Mouse (Mus musculus) intestine, embryonic 15.5 days (tissue): ENCODE measurements around the gene Taf13. TPM values are rescaled to one million over a fixed set of nuclear protein-coding genes. Genes with fewer than 3 reads are reported as not detected.

Experiments used
- ATAC-seq: fragments of 200-750 bp; cut with Nextera tagmentation; 2 replicates; pipeline ENCODE4 v1.8.0; 2017; ENCODE audit warnings: moderate TSS enrichment, moderate library complexity
- H3K27ac ChIP-seq: fragments of 300-500 bp; sonication (generic); 2 replicates; pipeline ENCODE4 v1.5.1; 2015; ENCODE audit warnings: mild to moderate bottlenecking, inconsistent platforms
- H3K27me3 ChIP-seq: fragments of 300-500 bp; sonication (generic); replicated peaks from 2 replicates; pipeline ENCODE4 v1.6.1; 2015; ENCODE audit warnings: inconsistent platforms
- H3K36me3 ChIP-seq: fragments of 300-500 bp; sonication (generic); 2 replicates; pipeline ENCODE4 v1.6.1; 2015; ENCODE audit warnings: inconsistent platforms
- H3K4me1 ChIP-seq: fragments of 300-500 bp; sonication (generic); replicated peaks from 2 replicates; pipeline ENCODE4 v1.6.1; 2015; ENCODE audit warnings: inconsistent platforms
- H3K4me2 ChIP-seq: fragments of 300-500 bp; sonication (generic); replicated peaks from 2 replicates; pipeline ENCODE4 v1.6.1; 2015; ENCODE audit warnings: mild to moderate bottlenecking, inconsistent platforms
- H3K4me3 ChIP-seq: fragments of 300-500 bp; sonication (generic); replicated peaks from 2 replicates; pipeline ENCODE4 v1.5.1; 2015; ENCODE audit warnings: inconsistent platforms
- H3K9ac ChIP-seq: fragments of 300-500 bp; sonication (generic); 2 replicates; pipeline ENCODE4 v1.6.1; 2015; ENCODE audit warnings: inconsistent platforms
- H3K9me3 ChIP-seq: fragments of 300-500 bp; sonication (generic); 2 replicates; pipeline ENCODE4 v1.6.1; 2016; ENCODE audit warnings: inconsistent platforms
- WGBS: fragments of 180-500 bp; shearing (Covaris S2); methylation state at CpG from one replicate; pipeline ENCODE4 v1.1.7; 2015; 5-methylcytosine and 5-hydroxymethylcytosine counted together
- polyA plus RNA-seq: library from polyadenylated mRNA; unstranded; fragments of >200 nt; fragmentation: Nextera tagmentation; extraction: Ambion mirVana; gene quantifications from 2 replicates; pipeline ENCODE4 v1.2.1, GENCODE M21; 2015

The Taf13 gene
- polyA plus RNA-seq, 1 experiment from 2014 or later = 38.4 TPM

DNA sequence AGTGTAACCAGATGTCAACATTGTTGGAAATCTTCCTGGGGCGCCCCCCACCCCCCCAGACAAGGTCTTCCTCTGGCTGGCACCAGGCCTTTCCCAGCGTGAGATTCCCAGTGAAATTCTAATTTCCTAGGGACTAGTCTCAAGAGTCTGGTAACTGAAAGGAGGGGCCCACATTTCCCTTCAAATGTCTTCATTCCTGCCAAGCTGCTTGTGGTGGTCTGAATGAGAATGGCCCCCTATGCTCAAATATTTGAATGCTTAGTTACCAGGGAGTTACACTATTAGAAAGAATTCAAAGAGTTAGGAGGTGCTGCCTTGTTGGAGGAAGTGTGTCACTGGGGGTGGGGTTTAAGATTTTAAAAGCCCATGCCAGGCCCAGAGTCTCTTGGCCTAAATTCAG, 16.9 kb downstream of the Taf13 start:
- no peaks in the 10 kb centered on the region for H3K4me1 ChIP-seq
- no peaks in the 10 kb centered on the region for H3K36me3 ChIP-seq
- H3K4me3 ChIP-seq = no peak overlapping the region
- H3K27me3 ChIP-seq = no peaks in the 10 kb centered on the region
- no peak for ATAC-seq
- H3K9me3 ChIP-seq = no peaks in the 10 kb centered on the region
- no peak overlapping the region for H3K9ac ChIP-seq
- H3K4me2 ChIP-seq = no peak overlapping the region
- 35% methylated on average over 2 of the region's 2 CpGs for WGBS
- H3K27ac ChIP-seq = no peak overlapping the region

DNA sequence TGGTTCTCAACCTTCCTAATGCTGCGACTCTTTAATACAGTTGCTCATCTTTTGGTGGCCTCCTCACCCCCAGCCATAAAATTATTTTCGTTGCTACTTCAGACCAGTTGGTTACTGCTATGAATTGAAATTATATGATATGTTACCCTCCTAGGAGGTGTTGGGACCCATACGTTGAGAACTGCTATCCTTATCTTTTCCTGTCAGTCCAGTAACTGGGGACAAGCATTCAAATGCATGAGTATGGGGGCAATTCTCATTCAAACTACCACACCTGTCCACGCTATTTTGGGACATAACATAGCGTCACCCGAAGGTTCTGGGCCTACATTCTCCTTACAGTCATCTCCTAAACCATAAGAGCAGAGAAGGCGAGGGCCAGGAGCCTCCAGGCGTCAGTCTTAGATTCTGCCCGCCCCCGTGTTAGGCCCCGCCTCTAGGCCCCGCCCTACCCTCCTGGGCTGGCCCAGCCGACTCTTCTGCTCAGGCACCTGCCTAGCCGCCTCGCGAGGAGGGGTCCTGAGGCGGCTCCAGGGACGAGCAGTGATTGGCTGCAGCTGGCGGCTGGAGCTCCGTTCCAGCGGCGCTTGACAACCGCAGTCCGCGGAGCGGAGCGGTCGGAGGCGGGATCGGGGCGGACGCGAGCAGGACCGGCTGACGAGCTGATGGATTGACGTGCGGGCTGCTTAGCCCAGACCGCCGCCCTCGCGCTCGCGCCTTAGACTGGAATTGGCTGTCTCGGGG, 19.5 kb downstream of the Taf13 start, which contains the start of gene Wdr47:
Gene Wdr47, plus strand, starts transcription at position 494 of the 744 bp plus-strand sequence.
- Histone ChIP-seq H3K27me3 (no peaks in the 10 kb centered on the region), H3K36me3 (no peaks in the 10 kb centered on the region), H3K9ac (peak within 1 kb of the TSS; percentile 75), H3K9me3 (no peaks in the 10 kb centered on the region), H3K4me1 (no peaks in the 10 kb centered on the region), H3K4me2 (peak within 1 kb of the TSS; percentile 100), H3K27ac (peak within 1 kb of the TSS; percentile 79), H3K4me3 (peak within 1 kb of the TSS; percentile 92)
- peak; percentile 100 for ATAC-seq
- 5% methylated on average over 44 of the region's 44 CpGs for WGBS

DNA sequence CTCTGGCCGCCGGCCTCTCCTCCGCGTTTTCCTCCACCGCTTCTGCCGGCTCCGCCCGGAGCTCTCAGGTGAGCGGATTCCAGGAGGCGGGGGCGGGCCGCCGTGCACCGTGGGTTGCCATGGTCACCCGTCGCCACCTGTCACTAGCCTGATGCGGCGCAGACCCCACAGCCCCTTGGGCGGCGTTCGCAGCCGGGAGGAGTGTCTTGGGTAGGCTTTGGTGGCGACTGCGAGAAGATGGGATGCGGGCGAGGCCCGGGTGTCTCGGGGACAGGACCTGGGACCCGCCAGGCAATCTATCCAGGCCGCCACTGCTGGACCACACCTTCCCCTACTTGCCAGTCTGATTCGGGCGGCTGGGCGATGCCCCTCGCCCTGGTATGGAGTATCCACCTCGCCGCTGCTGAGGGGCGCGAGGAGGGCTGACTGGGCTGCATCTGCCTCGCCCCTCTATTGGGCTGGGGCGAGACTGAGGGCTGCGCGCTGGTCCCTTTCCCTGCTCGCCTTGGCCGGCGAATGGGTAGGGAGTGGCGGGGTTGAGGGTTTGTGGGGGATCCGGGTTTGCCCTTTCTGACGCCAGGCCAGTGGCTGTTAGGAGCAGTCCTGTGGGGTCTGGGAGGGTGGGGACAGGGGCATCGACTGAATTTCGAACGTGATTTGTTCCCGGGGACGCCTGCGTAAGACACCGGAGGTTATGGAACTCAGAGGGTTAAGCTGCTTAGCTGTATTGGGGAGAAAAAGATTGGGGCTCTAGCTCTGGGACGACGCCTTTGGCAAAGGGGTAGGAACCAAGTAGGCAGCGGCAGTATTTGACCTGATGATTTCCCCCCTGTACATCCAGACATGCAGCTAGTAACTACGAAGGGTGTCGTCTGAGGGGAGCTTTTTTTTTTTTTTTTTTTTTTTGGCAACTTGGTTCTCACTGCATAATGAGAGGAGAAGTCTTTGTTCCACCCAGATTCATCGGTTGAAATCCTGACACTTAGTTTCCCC, 20.3 kb downstream of the Taf13 start:
- no peaks in the 10 kb centered on the region for H3K4me1 ChIP-seq
- H3K27ac ChIP-seq = peak overlapping the region; percentile 79
- H3K4me2 ChIP-seq = peak overlapping the region; percentile 100
- peak overlapping the region; percentile 75 for H3K9ac ChIP-seq
- H3K4me3 ChIP-seq = peak overlapping the region; percentile 92
- peak; percentile 90 for ATAC-seq
- no peaks in the 10 kb centered on the region for H3K27me3 ChIP-seq
- under 1% methylated on average over 60 of the region's 61 CpGs for WGBS
- H3K9me3 ChIP-seq = no peaks in the 10 kb centered on the region
- H3K36me3 ChIP-seq = no peaks in the 10 kb centered on the region

DNA sequence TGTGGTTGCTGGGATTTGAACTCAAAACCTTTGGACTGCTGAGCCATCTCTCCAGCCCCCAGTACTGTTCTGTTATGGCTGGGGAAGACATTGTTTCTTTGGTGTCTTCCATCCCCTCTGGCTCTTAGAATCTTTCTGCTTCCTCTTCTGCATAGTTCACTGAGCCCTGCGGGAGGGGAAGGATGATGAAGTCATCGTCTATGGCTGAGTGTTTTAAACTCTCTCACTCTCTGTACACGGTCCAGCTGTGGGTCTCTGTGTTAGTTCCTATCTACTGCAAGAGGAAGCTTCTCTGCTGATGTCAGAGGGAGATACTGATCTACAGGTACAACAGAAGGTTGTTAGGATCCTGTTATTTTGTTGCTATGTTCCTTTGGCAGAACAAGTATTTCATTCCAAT, 37.4 kb downstream of the Taf13 start:
- H3K9ac ChIP-seq = no peak overlapping the region
- H3K36me3 ChIP-seq = no peaks in the 10 kb centered on the region
- no peaks in the 10 kb centered on the region for H3K27me3 ChIP-seq
- H3K4me1 ChIP-seq = no peaks in the 10 kb centered on the region
- no peaks in the 10 kb centered on the region for H3K9me3 ChIP-seq
- H3K27ac ChIP-seq = no peak overlapping the region
- no peak for ATAC-seq
- WGBS = 37% methylated on average over 3 of the region's 3 CpGs
- H3K4me3 ChIP-seq = no peak overlapping the region
- H3K4me2 ChIP-seq = no peak overlapping the region

Other genes with a start within 250 kb of the Taf13 start
- not detected in 2 replicates for gene Mybphl, start 206.8 kb upstream of the Taf13 start, polyA plus RNA-seq
- gene Psrc1, start 187.9 kb upstream of the Taf13 start, polyA plus RNA-seq = 28.8 and 30.3 TPM in 2 replicates
- gene Celsr2, start 156.1 kb upstream of the Taf13 start, polyA plus RNA-seq = 3.2 and 6.1 TPM in 2 replicates
- gene Sars, start 126.5 kb upstream of the Taf13 start, polyA plus RNA-seq = 145 and 150 TPM in 2 replicates
- 0.34 TPM in 1 of 2 replicates, not detected in the other for gene 1700013F07Rik, start 37.5 kb upstream of the Taf13 start, polyA plus RNA-seq
- 17.1 and 26.7 TPM in 2 replicates for gene 5330417C22Rik, start 35.2 kb upstream of the Taf13 start, polyA plus RNA-seq
- 34.3 and 35.5 TPM in 2 replicates for gene Tmem167b, start 9.2 kb upstream of the Taf13 start, polyA plus RNA-seq
- gene Wdr47, start 19.6 kb downstream of the Taf13 start, polyA plus RNA-seq = 7.0 and 8.7 TPM in 2 replicates
- gene Clcc1, start 82.2 kb downstream of the Taf13 start, polyA plus RNA-seq = 70.2 and 74.3 TPM in 2 replicates
- gene Gpsm2, start 150.6 kb downstream of the Taf13 start, polyA plus RNA-seq = 49.1 and 56.1 TPM in 2 replicates
- gene Aknad1, start 168.0 kb downstream of the Taf13 start, polyA plus RNA-seq = 0.10 TPM in 1 of 2 replicates, not detected in the other